Mouse (Mus musculus): ENCODE results near the gene Arf1.

GRCm38 (mm10) chr11:59225167-59225566 lies 2.9 kb downstream of the Arf1 start:
- TF ChIP-seq CTCF (IDR thresholded peaks at IDR 0.05 in 2 of 3, conservative IDR thresholded peaks at IDR 0.05 in 1 of 3; ENCODE audit: control insufficient read depth in 1 of 3, insufficient read depth in 1 of 3, low read depth in 2 of 3, low read length in 3 of 3, poor library complexity in 1 of 3, severe bottlenecking in 1 of 3), result no peak
- TF ChIP-seq GATA1 (IDR thresholded peaks at IDR 0.05; ENCODE audit: low read depth, low read length), result peak; percentile 85
- TF ChIP-seq POLR2A (IDR thresholded peaks at IDR 0.05; ENCODE audit: control insufficient read depth in 1 of 2, insufficient read depth in 1 of 2, low read depth in 1 of 2, low read length in 2 of 2, poor library complexity in 1 of 2), result no peak
- no peak; the same call in 1 of the 2 replicates for TF ChIP-seq MXI1 (IDR thresholded peaks at IDR 0.05; ENCODE audit: low read depth, low read length)
- no peak for TF ChIP-seq MAX (IDR thresholded peaks at IDR 0.05; ENCODE audit: low read length)
- TF ChIP-seq USF1 (IDR thresholded peaks at IDR 0.05; ENCODE audit: low read depth, low read length), result no peak

Data from MEL (cell line).